9 mouse cellular contexts compared by ENCODE assay signal in genomic region chr7:123235449-123235848, GRCm38 (mm10). TPM values are rescaled to one million over a fixed set of nuclear protein-coding genes. Genes with fewer than 3 reads are reported as not detected.
DNase-seq lines count a peak whose midpoint lies in the region; ATAC-seq and TF ChIP-seq lines count a peak whose summit lies in the region.
"Had no signal": no experiment of that assay in that cellular context is flagged by ENCODE, and none has a peak within 500 bp of the region (broad histone marks: within the 10 kb centered on the region; RNA-seq: fewer than 3 reads in every experiment).

No protein-coding gene starts in this region.

- no peaks in the 10 kb centered on the region for H3K9me3 ChIP-seq in G1E (replicated peaks)

- TF ChIP-seq CTCF in G1E (IDR thresholded peaks at IDR 0.05; ENCODE audit: low read depth, low read length), result no peak

- H3K36me3 ChIP-seq in G1E (replicated peaks), result no peaks in the 10 kb centered on the region

- intact Hi-C loops in left cerebral cortex, postnatal 10 days (cut with DNase I), result no loop called here

- H3K27me3 ChIP-seq in G1E (ENCODE audit: insufficient read depth, low read length), result peaks cover 6% of the 10 kb centered on the region; the same call in 1 of the 2 replicates

- DNase-seq in kidney, postnatal 14 days, result peak; percentile 22
- no peak for DNase-seq in kidney, adult 9 months
- DNase-seq in G1E (ENCODE audit: low spot score), result peak; percentile 19
- peak; percentile 71 for DNase-seq in adrenal gland, postnatal 14 days
- DNase-seq in lung, postnatal 14 days, result peak; percentile 38
- no peak for DNase-seq in left cerebral cortex, postnatal 10 days (ENCODE audit: extremely low spot score in 1 of 2, low spot score in 2 of 2)
- no peak for DNase-seq in cerebellum, adult 8-10 months
- DNase-seq in kidney, adult 8-10 months, result no peak

- ATAC-seq in G1E (ENCODE audit: extremely low read depth, insufficient number of reproducible peaks, low FRiP score, poor library complexity, severe bottlenecking), result no peak

- no peak overlapping the region for H3K4me3 ChIP-seq in G1E (ENCODE audit: low read depth, low read length)

- no peaks in the 10 kb centered on the region for H3K4me1 ChIP-seq in G1E (ENCODE audit: insufficient read depth, low read depth, low read length)

RNA-seq across cellular contexts. Expression of gene Slc5a11, which starts 20.9 kb away (rescaled TPM):
- total RNA-seq in G1E (2014; fragmentation: Nextera tagmentation), result not detected in 2 replicates
- total RNA-seq in G1E (2017), result not detected in 2 replicates
- not detected in 2 replicates for polyA plus RNA-seq in G1E (2012)
- total RNA-seq in adrenal gland, postnatal 14 days (2021), result not detected in 2 replicates
- under 1 TPM; 0.28 to 0.94 TPM for total RNA-seq in left cerebral cortex, postnatal 10 days (2021)
- total RNA-seq: gastrocnemius, postnatal 4 days had no signal

Comparison
In these comparisons a context has a peak if more than half of its experiments do, and no peak if none do; other contexts are left out.
1. DNase-seq: peak in kidney, postnatal 14 days (single experiment), G1E (single experiment), adrenal gland, postnatal 14 days (single experiment) and lung, postnatal 14 days (single experiment); none in kidney, adult 9 months (single experiment), left cerebral cortex, postnatal 10 days (0 of 2), cerebellum, adult 8-10 months (single experiment) and kidney, adult 8-10 months (0 of 2).